Mouse (Mus musculus): ENCODE data around the gene Errfi1.

GRCm38 (mm10) chr4:150917336-150918027, 63.8 kb downstream of the Errfi1 start:
- TF ChIP-seq POLR2A (IDR thresholded peaks at IDR 0.05; ENCODE audit: insufficient read depth, low read depth, low read length) (no peak), CTCF (IDR thresholded peaks at IDR 0.05; ENCODE audit: insufficient read depth, low read depth, low read length) (no peak)
